Mouse (Mus musculus) cerebral cortex, adult 2 months (tissue): Measurements from ENCODE around the gene Ldb2.

Source experiments
- WGBS: fragments of 180-500 bp; shearing (Covaris S2); methylation state at CpG from one replicate; pipeline ENCODE4 v1.1.7; 2018; 5-methylcytosine and 5-hydroxymethylcytosine counted together

Gene Ldb2

GRCm38 (mm10) chr5:44645952-44646841 is 153.3 kb downstream of the Ldb2 start:
- WGBS = 70% methylated on average over 4 of the region's 4 CpGs

GRCm38 (mm10) chr5:44643079-44643478 is 156.4 kb downstream of the Ldb2 start:
- 49% methylated on average over 3 of the region's 3 CpGs for WGBS

- WGBS = 69% methylated on average over 4 of the region's 4 CpGs
Measured at GRCm38 (mm10) chr5:44641060-44641459, 158.4 kb downstream of the Ldb2 start.

GRCm38 (mm10) chr5:44635546-44635945 is 163.9 kb downstream of the Ldb2 start:
- WGBS = 70% methylated on average over 6 of the region's 6 CpGs

GRCm38 (mm10) chr5:44629034-44629625 is 170.3 kb downstream of the Ldb2 start:
- 89% methylated on average over 3 of the region's 3 CpGs for WGBS

GRCm38 (mm10) chr5:44627487-44627886 is 172.0 kb downstream of the Ldb2 start:
- 56% methylated on average over 5 of the region's 5 CpGs for WGBS

GRCm38 (mm10) chr5:44626885-44627284 is 172.6 kb downstream of the Ldb2 start:
- WGBS = 89% methylated on average over 2 of the region's 2 CpGs

GRCm38 (mm10) chr5:44626114-44626513 is 173.4 kb downstream of the Ldb2 start:
- 75% methylated on average over 2 of the region's 2 CpGs for WGBS

- 91% methylated on average over 7 of the region's 7 CpGs for WGBS
Measured at GRCm38 (mm10) chr5:44615677-44616076, 183.8 kb downstream of the Ldb2 start.

- 58% methylated on average over 2 of the region's 2 CpGs for WGBS
Measured at GRCm38 (mm10) chr5:44608901-44609300, 190.6 kb downstream of the Ldb2 start.

GRCm38 (mm10) chr5:44601340-44601739 is 198.1 kb downstream of the Ldb2 start:
- 92% methylated on average over 1 of the region's 1 CpGs for WGBS

- 30% methylated on average over 15 of the region's 15 CpGs for WGBS
Measured at GRCm38 (mm10) chr5:44593522-44594218, 205.8 kb downstream of the Ldb2 start.

- WGBS = 80% methylated on average over 3 of the region's 3 CpGs
Measured at GRCm38 (mm10) chr5:44590750-44591149, 208.7 kb downstream of the Ldb2 start.

GRCm38 (mm10) chr5:44589318-44589717 is 210.2 kb downstream of the Ldb2 start:
- 71% methylated on average over 1 of the region's 1 CpGs for WGBS

GRCm38 (mm10) chr5:44586571-44586970 is 212.9 kb downstream of the Ldb2 start:
- WGBS = 70% methylated on average over 5 of the region's 5 CpGs

- WGBS = 39% methylated on average over 10 of the region's 10 CpGs
Measured at GRCm38 (mm10) chr5:44579899-44580459, 219.5 kb downstream of the Ldb2 start.

GRCm38 (mm10) chr5:44576682-44577349 is 222.7 kb downstream of the Ldb2 start:
- 71% methylated on average over 2 of the region's 2 CpGs for WGBS

GRCm38 (mm10) chr5:44574681-44575080 is 224.8 kb downstream of the Ldb2 start:
- 70% methylated on average over 1 of the region's 1 CpGs for WGBS

GRCm38 (mm10) chr5:44553765-44554352 is 245.6 kb downstream of the Ldb2 start:
- 91% methylated on average over 11 of the region's 11 CpGs for WGBS

GRCm38 (mm10) chr5:44552121-44552520 is 247.4 kb downstream of the Ldb2 start:
- WGBS = 86% methylated on average over 8 of the region's 8 CpGs

GRCm38 (mm10) chr5:44548468-44548867 is 251.0 kb downstream of the Ldb2 start:
- 65% methylated on average over 11 of the region's 11 CpGs for WGBS
